Mouse (Mus musculus) gonadal fat pad, adult 2 months (tissue): ENCODE data around the gene Gm17693. TPM values are rescaled to one million over a fixed set of nuclear protein-coding genes. Genes with fewer than 3 reads are reported as not detected.
"Not testable (repeated sequence)": the region's sequence is repeated elsewhere in the genome, so short reads cannot be mapped to it uniquely, and the experiment has no call there.

Experiments
- DNase-seq: peaks from one replicate; pipeline ENCODE4 v3.0.0-alpha.2; 2012; ENCODE audit warnings: low read depth
- polyA plus RNA-seq: library from polyadenylated mRNA; depleted of rRNA; stranded (reverse); fragments of >200 nt; gene quantifications from 2 replicates; pipeline ENCODE4 v1.2.3, GENCODE M21; 2012; rRNA removed

Gm17693 gene
- polyA plus RNA-seq: not detected in 2 replicates

DNA sequence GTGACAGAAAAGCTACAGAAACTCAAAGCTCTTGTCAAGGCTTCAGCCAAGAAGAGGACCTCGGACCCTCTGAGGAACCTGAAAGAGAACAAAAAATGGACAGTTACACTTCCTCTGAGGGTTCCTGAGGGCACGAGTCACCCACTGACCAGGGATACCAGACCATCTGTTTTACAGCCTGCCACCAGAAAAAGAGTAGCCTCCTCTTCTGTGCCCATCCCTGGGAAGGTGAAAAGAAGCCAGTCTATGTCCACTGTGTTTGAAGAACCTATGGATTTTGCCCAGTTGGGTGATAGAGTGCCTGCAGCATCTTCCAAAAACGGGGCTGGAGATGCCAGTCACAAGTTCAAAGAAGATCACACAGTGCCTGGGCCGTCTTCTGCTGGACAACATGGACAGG, at the start of gene Gm17693:
Gene Gm17693 (plus strand): TSS at position 301 of the 400 bp plus-strand sequence.
- DNase-seq: not testable (repeated sequence)
